Mouse (Mus musculus) limb, embryonic 10.5 days (tissue): ENCODE data around the gene Dars. TPM values are rescaled to one million over a fixed set of nuclear protein-coding genes. Genes with fewer than 3 reads are reported as not detected.

Experiments used
- DNase-seq: peaks from one replicate; pipeline ENCODE4 v3.0.0-alpha.2; 2017; ENCODE audit warnings: low spot score
- H3K27ac ChIP-seq: fragments of 300-500 bp; sonication (generic); 2 replicates; pipeline ENCODE4 v1.5.1; 2016; ENCODE audit warnings: mild to moderate bottlenecking
- H3K27me3 ChIP-seq: fragments of 300-500 bp; sonication (generic); 2 replicates; pipeline ENCODE4 v1.6.1; 2016; ENCODE audit warnings: low read depth, mild to moderate bottlenecking; ENCODE audit not compliant: poor library complexity, severe bottlenecking
- H3K36me3 ChIP-seq: fragments of 300-500 bp; sonication (generic); 2 replicates; pipeline ENCODE4 v1.6.1; 2016; ENCODE audit warnings: mild to moderate bottlenecking, moderate library complexity
- H3K4me1 ChIP-seq: fragments of 300-500 bp; sonication (generic); 2 replicates; pipeline ENCODE4 v1.6.1; 2016
- H3K4me3 ChIP-seq: fragments of 300-500 bp; sonication (generic); 2 replicates; pipeline ENCODE4 v1.5.1; 2016; ENCODE audit warnings: mild to moderate bottlenecking, moderate library complexity
- H3K9me3 ChIP-seq: fragments of 300-500 bp; sonication (generic); replicated peaks from 2 replicates; pipeline ENCODE4 v1.6.1; 2016; ENCODE audit warnings: mild to moderate bottlenecking
- WGBS: fragments of 180-500 bp; shearing (Covaris S2); methylation state at CpG from one replicate; pipeline ENCODE4 v1.1.7; 2016; 5-methylcytosine and 5-hydroxymethylcytosine counted together
- polyA plus RNA-seq: library from polyadenylated mRNA; unstranded; fragments of >200 nt; fragmentation: Nextera tagmentation; extraction: Ambion mirVana; gene quantifications from 2 replicates; pipeline ENCODE4 v1.2.1, GENCODE M21; 2016

The Dars gene
- polyA plus RNA-seq, 1 experiment from 2014 or later = 148 TPM

GRCm38 (mm10) chr1:128443890-128444839 is 27.0 kb upstream of the Dars start:
- H3K4me3 ChIP-seq = no peak overlapping the region
- no peak overlapping the region for H3K27ac ChIP-seq
- WGBS = 77% methylated on average over 9 of the region's 9 CpGs
- H3K36me3 ChIP-seq = no peaks in the 10 kb centered on the region
- H3K4me1 ChIP-seq = peaks cover 9% of the 10 kb centered on the region; the same call in 1 of the 2 replicates
- H3K27me3 ChIP-seq = no peaks in the 10 kb centered on the region
- H3K9me3 ChIP-seq = no peaks in the 10 kb centered on the region
- DNase-seq = no peak

- DNase-seq = no peak
- H3K36me3 ChIP-seq = no peaks in the 10 kb centered on the region
- peaks cover 9% of the 10 kb centered on the region; the same call in 1 of the 2 replicates for H3K4me1 ChIP-seq
- no peak overlapping the region for H3K27ac ChIP-seq
- H3K4me3 ChIP-seq = no peak overlapping the region
- H3K9me3 ChIP-seq = no peaks in the 10 kb centered on the region
- H3K27me3 ChIP-seq = no peaks in the 10 kb centered on the region
- WGBS = 43% methylated on average over 5 of the region's 5 CpGs
Observed at GRCm38 (mm10) chr1:128441129-128441473, 23.9 kb upstream of the Dars start.

GRCm38 (mm10) chr1:128440386-128441128 is 23.4 kb upstream of the Dars start:
- Histone ChIP-seq H3K27ac (no peak overlapping the region), H3K9me3 (no peaks in the 10 kb centered on the region), H3K27me3 (no peaks in the 10 kb centered on the region), H3K4me3 (no peak overlapping the region), H3K36me3 (no peaks in the 10 kb centered on the region), H3K4me1 (peaks cover 9% of the 10 kb centered on the region; the same call in 1 of the 2 replicates)
- DNase-seq = no peak
- 65% methylated on average over 16 of the region's 16 CpGs for WGBS

- Histone ChIP-seq H3K27ac (no peak overlapping the region), H3K9me3 (no peaks in the 10 kb centered on the region), H3K27me3 (no peaks in the 10 kb centered on the region), H3K36me3 (no peaks in the 10 kb centered on the region), H3K4me3 (no peak overlapping the region), H3K4me1 (peaks cover 9% of the 10 kb centered on the region; the same call in 1 of the 2 replicates)
- 88% methylated on average over 4 of the region's 4 CpGs for WGBS
- DNase-seq = no peak
Observed at GRCm38 (mm10) chr1:128439618-128440017, 22.4 kb upstream of the Dars start.

GRCm38 (mm10) chr1:128438526-128438925 is 21.4 kb upstream of the Dars start:
- Histone ChIP-seq H3K36me3 (no peaks in the 10 kb centered on the region), H3K4me3 (no peak overlapping the region), H3K9me3 (no peaks in the 10 kb centered on the region), H3K27me3 (no peaks in the 10 kb centered on the region), H3K4me1 (peaks cover 9% of the 10 kb centered on the region; the same call in 1 of the 2 replicates), H3K27ac (no peak overlapping the region)
- 89% methylated on average over 5 of the region's 5 CpGs for WGBS
- no peak for DNase-seq

- Histone ChIP-seq H3K27me3 (no peaks in the 10 kb centered on the region), H3K9me3 (no peaks in the 10 kb centered on the region), H3K4me1 (peaks cover 9% of the 10 kb centered on the region; the same call in 1 of the 2 replicates), H3K4me3 (no peak overlapping the region), H3K36me3 (no peaks in the 10 kb centered on the region), H3K27ac (no peak overlapping the region)
- no peak for DNase-seq
- 46% methylated on average over 1 of the region's 1 CpGs for WGBS
Observed at GRCm38 (mm10) chr1:128437276-128437675, 20.1 kb upstream of the Dars start.

- Histone ChIP-seq H3K4me1 (peaks cover 7% of the 10 kb centered on the region; the same call in 1 of the 2 replicates), H3K27me3 (no peaks in the 10 kb centered on the region), H3K4me3 (no peak overlapping the region), H3K36me3 (no peaks in the 10 kb centered on the region), H3K9me3 (no peaks in the 10 kb centered on the region), H3K27ac (no peak overlapping the region)
- WGBS = 89% methylated on average over 3 of the region's 3 CpGs
- DNase-seq = no peak
Observed at GRCm38 (mm10) chr1:128436015-128436414, 18.8 kb upstream of the Dars start.

- DNase-seq = no peak
- Histone ChIP-seq H3K27me3 (no peaks in the 10 kb centered on the region), H3K27ac (no peak overlapping the region), H3K9me3 (no peaks in the 10 kb centered on the region), H3K4me3 (no peak overlapping the region), H3K4me1 (peaks cover 3% of the 10 kb centered on the region; the same call in 1 of the 2 replicates), H3K36me3 (no peaks in the 10 kb centered on the region)
- 84% methylated on average over 4 of the region's 4 CpGs for WGBS
Observed at GRCm38 (mm10) chr1:128435551-128435950, 18.4 kb upstream of the Dars start.

- no peaks in the 10 kb centered on the region for H3K9me3 ChIP-seq
- no peaks in the 10 kb centered on the region for H3K27me3 ChIP-seq
- no peaks in the 10 kb centered on the region for H3K36me3 ChIP-seq
- no peak for DNase-seq
- 87% methylated on average over 3 of the region's 3 CpGs for WGBS
- H3K4me3 ChIP-seq = no peak overlapping the region
- no peak overlapping the region for H3K27ac ChIP-seq
- no peaks in the 10 kb centered on the region for H3K4me1 ChIP-seq
Observed at GRCm38 (mm10) chr1:128424928-128425327, 7.8 kb upstream of the Dars start.

- Histone ChIP-seq H3K27me3 (no peaks in the 10 kb centered on the region), H3K4me1 (peaks cover 4% of the 10 kb centered on the region), H3K9me3 (no peaks in the 10 kb centered on the region), H3K27ac (peak overlapping the region; percentile 98; the same call in 1 of the 2 replicates), H3K36me3 (peaks cover 23% of the 10 kb centered on the region), H3K4me3 (peak overlapping the region; percentile 89)
- WGBS = 37% methylated on average over 5 of the region's 5 CpGs
- DNase-seq = no peak
Observed at GRCm38 (mm10) chr1:128417533-128417888, 343 bp upstream of the Dars start.

- Histone ChIP-seq H3K4me3 (no peak overlapping the region), H3K9me3 (no peaks in the 10 kb centered on the region), H3K27ac (no peak overlapping the region), H3K27me3 (no peaks in the 10 kb centered on the region), H3K4me1 (peaks cover 2% of the 10 kb centered on the region), H3K36me3 (peaks cover 55% of the 10 kb centered on the region)
- DNase-seq = no peak
- 98% methylated on average over 5 of the region's 5 CpGs for WGBS
Observed at GRCm38 (mm10) chr1:128411141-128411540, 6.0 kb downstream of the Dars start.

- Histone ChIP-seq H3K4me1 (no peaks in the 10 kb centered on the region), H3K36me3 (peaks cover 59% of the 10 kb centered on the region), H3K9me3 (no peaks in the 10 kb centered on the region), H3K27me3 (no peaks in the 10 kb centered on the region), H3K27ac (no peak overlapping the region), H3K4me3 (no peak overlapping the region)
- no peak for DNase-seq
- 83% methylated on average over 1 of the region's 1 CpGs for WGBS
Observed at GRCm38 (mm10) chr1:128406846-128407245, 10.3 kb downstream of the Dars start.

- peaks cover 61% of the 10 kb centered on the region for H3K36me3 ChIP-seq
- DNase-seq = no peak
- 78% methylated on average over 1 of the region's 1 CpGs for WGBS
- H3K4me1 ChIP-seq = no peaks in the 10 kb centered on the region
- no peak overlapping the region for H3K27ac ChIP-seq
- H3K4me3 ChIP-seq = no peak overlapping the region
- H3K9me3 ChIP-seq = no peaks in the 10 kb centered on the region
- no peaks in the 10 kb centered on the region for H3K27me3 ChIP-seq
Observed at GRCm38 (mm10) chr1:128405675-128406074, 11.5 kb downstream of the Dars start.
